Mouse (Mus musculus) intestine, embryonic 14.5 days (tissue): ENCODE measurements around the gene Ssty1. TPM values are rescaled to one million over a fixed set of nuclear protein-coding genes. Genes with fewer than 3 reads are reported as not detected.
"Not testable (repeated sequence)": the region's sequence is repeated elsewhere in the genome, so short reads cannot be mapped to it uniquely, and the experiment has no call there.

ENCODE experiments used
- ATAC-seq: fragments of 200-750 bp; cut with Nextera tagmentation; replicated peaks from 2 replicates; pipeline ENCODE4 v1.8.0; 2017; ENCODE audit warnings: low read depth, moderate number of reproducible peaks, moderate TSS enrichment, moderate library complexity; ENCODE audit not compliant: low FRiP score, low TSS enrichment
- DNase-seq: peaks from one replicate; pipeline ENCODE4 v3.0.0-alpha.2; 2018; ENCODE audit warnings: low spot score
- H3K27ac ChIP-seq: fragments of 300-500 bp; sonication (generic); 2 replicates; pipeline ENCODE4 v1.5.1; 2014; ENCODE audit warnings: low read depth, mild to moderate bottlenecking, control low read depth
- H3K27me3 ChIP-seq: fragments of 300-500 bp; sonication (generic); replicated peaks from 2 replicates; pipeline ENCODE4 v1.6.1; 2014; ENCODE audit warnings: low read length, control low read depth; ENCODE audit not compliant: control insufficient read depth, insufficient read depth
- H3K36me3 ChIP-seq: fragments of 300-500 bp; sonication (generic); 2 replicates; pipeline ENCODE4 v1.6.1; 2014; ENCODE audit warnings: low read length, control low read depth; ENCODE audit not compliant: control insufficient read depth, insufficient read depth
- H3K4me1 ChIP-seq: fragments of 300-500 bp; sonication (generic); replicated peaks from 2 replicates; pipeline ENCODE4 v1.6.1; 2014; ENCODE audit warnings: low read length, control low read depth, mixed read lengths; ENCODE audit not compliant: control insufficient read depth, insufficient read depth
- H3K4me2 ChIP-seq: fragments of 300-500 bp; sonication (generic); 2 replicates; pipeline ENCODE4 v1.6.1; 2014; ENCODE audit warnings: low read length
- H3K4me3 ChIP-seq: fragments of 300-500 bp; sonication (generic); 2 replicates; pipeline ENCODE4 v1.5.1; 2014; ENCODE audit warnings: low read depth, low read length, control low read depth, mixed read lengths
- H3K9ac ChIP-seq: fragments of 300-500 bp; sonication (generic); 2 replicates; pipeline ENCODE4 v1.6.1; 2014; ENCODE audit warnings: mild to moderate bottlenecking, low read length
- H3K9me3 ChIP-seq: fragments of 300-500 bp; sonication (generic); 2 replicates; pipeline ENCODE4 v1.6.1; 2016; ENCODE audit warnings: low read length, control low read depth; ENCODE audit not compliant: control insufficient read depth
- WGBS: fragments of 180-500 bp; shearing (Covaris S2); extraction: QIAGEN DNeasy Blood & Tissue Kit; methylation state at CpG from one replicate; pipeline ENCODE4 v1.1.7; 2014; 5-methylcytosine and 5-hydroxymethylcytosine counted together
- polyA plus RNA-seq: library from polyadenylated mRNA; unstranded; fragments of >200 nt; fragmentation: Nextera tagmentation; extraction: Ambion mirVana; gene quantifications from 2 replicates; pipeline ENCODE4 v1.2.1, GENCODE M21; 2014

Ssty1 gene
- not detected in 2 replicates for polyA plus RNA-seq

GRCm38 (mm10) chrY:18088816-18089215, at the start of gene Ssty1:
Gene Ssty1, plus strand, starts transcription at chrY:18089116.
- not testable (repeated sequence) for H3K27me3 ChIP-seq, H3K9ac ChIP-seq, DNase-seq, H3K36me3 ChIP-seq, H3K4me2 ChIP-seq, H3K4me1 ChIP-seq, H3K4me3 ChIP-seq, H3K27ac ChIP-seq, ATAC-seq, H3K9me3 ChIP-seq

- H3K27me3 ChIP-seq, H3K36me3 ChIP-seq, DNase-seq, H3K9ac ChIP-seq, H3K4me3 ChIP-seq, H3K9me3 ChIP-seq, ATAC-seq, H3K4me1 ChIP-seq, H3K4me2 ChIP-seq, H3K27ac ChIP-seq: not testable (repeated sequence)
- WGBS: no CpG with 5 or more reads among the region's 3 CpGs
These were observed 27.2 kb upstream of the Ssty1 start, which contains the start of gene Gm21764 for GRCm38 (mm10) chrY:18061712-18062111. Gene Gm21764, minus strand, starts transcription at chrY:18061812.

Other genes with a start within 250 kb of the Ssty1 start
- gene Gm21904, start 242.8 kb upstream of the Ssty1 start, polyA plus RNA-seq: not detected in 2 replicates
- not detected in 2 replicates for gene Gm20772, start 214.4 kb upstream of the Ssty1 start, polyA plus RNA-seq
- gene Gm20831, start 214.4 kb upstream of the Ssty1 start, polyA plus RNA-seq: not detected in 2 replicates
- not detected in 2 replicates for gene Srsy, start 151.8 kb upstream of the Ssty1 start, polyA plus RNA-seq
- not detected in 2 replicates for gene Gm21764, start 27.3 kb upstream of the Ssty1 start, polyA plus RNA-seq